Mouse (Mus musculus): ENCODE data around the gene Tgfbr3l.

GRCm38 (mm10) chr8:4230612-4231351 lies 17.2 kb upstream of the Tgfbr3l start:
- TF ChIP-seq POLR2A (IDR thresholded peaks at IDR 0.05; ENCODE audit: control insufficient read depth, low read depth, low read length) (no peak), CTCF (IDR thresholded peaks at IDR 0.05; ENCODE audit: control insufficient read depth, insufficient read depth, insufficient replicate concordance, low read depth, low read length) (no peak)

Data from testis, adult 2 months (tissue).